Mouse (Mus musculus) myocyte (in vitro differentiated cells): ENCODE results near the gene Gm49320.

Experiments used
- CEBPB ChIP-seq: IDR thresholded peaks from 2 replicates; pipeline ENCODE4 v1.6.1; 2011; ENCODE audit warnings: mild to moderate bottlenecking, moderate library complexity; ENCODE audit not compliant: poor library complexity, insufficient read depth, severe bottlenecking
- E2F4 ChIP-seq: IDR thresholded peaks from one replicate; pipeline ENCODE4 v1.6.1; 2011; ENCODE audit warnings: mild to moderate bottlenecking, control low read depth, moderate library complexity; ENCODE audit not compliant: insufficient read depth
- MAX ChIP-seq: IDR thresholded peaks from one replicate; pipeline ENCODE4 v1.6.1; 2011; ENCODE audit warnings: low read depth, mild to moderate bottlenecking, control low read depth
- MYOD1 ChIP-seq, 3 experiments: IDR thresholded peaks; one replicate each; pipeline ENCODE4 v1.6.1; 2011; ENCODE audit warnings: control low read depth in 2 of 3, low read depth in 2 of 3, mild to moderate bottlenecking in 2 of 3, moderate library complexity in 1 of 3; ENCODE audit not compliant: insufficient read length in 2 of 3, control insufficient read depth in 1 of 3
- MYOG ChIP-seq, 3 experiments: IDR thresholded peaks; one replicate each; pipeline ENCODE4 v1.6.1; 2011; ENCODE audit warnings: control low read depth in 2 of 3, low read depth in 2 of 3, mild to moderate bottlenecking in 2 of 3; ENCODE audit not compliant: insufficient read length in 2 of 3, control insufficient read depth in 1 of 3, insufficient read depth in 1 of 3
- POLR2A ChIP-seq: IDR thresholded peaks from one replicate; pipeline ENCODE4 v1.6.1; 2011; ENCODE audit warnings: low read depth, mild to moderate bottlenecking, control low read depth, moderate library complexity; ENCODE audit not compliant: insufficient read length
- POLR2AphosphoS2 ChIP-seq: IDR thresholded peaks from one replicate; pipeline ENCODE4 v1.6.1; 2011; ENCODE audit warnings: low read depth, control low read depth; ENCODE audit not compliant: insufficient read length
- REST ChIP-seq: IDR thresholded peaks from one replicate; pipeline ENCODE4 v1.6.1; 2011; ENCODE audit warnings: mild to moderate bottlenecking, control low read depth, moderate library complexity; ENCODE audit not compliant: insufficient read depth, insufficient read length
- SRF ChIP-seq: IDR thresholded peaks from one replicate; pipeline ENCODE4 v1.6.1; 2011; ENCODE audit warnings: low read depth; ENCODE audit not compliant: control insufficient read depth, insufficient read length
- TCF12 ChIP-seq: IDR thresholded peaks from one replicate; pipeline ENCODE4 v1.6.1; 2011; ENCODE audit warnings: mild to moderate bottlenecking, control low read depth; ENCODE audit not compliant: poor library complexity, insufficient read depth, severe bottlenecking
- TCF3 ChIP-seq: IDR thresholded peaks from one replicate; pipeline ENCODE4 v1.6.1; 2011; ENCODE audit warnings: low read depth, control low read depth; ENCODE audit not compliant: insufficient read length
- USF1 ChIP-seq: IDR thresholded peaks from one replicate; pipeline ENCODE4 v1.6.1; 2011; ENCODE audit warnings: low read depth, mild to moderate bottlenecking, control low read depth, moderate library complexity

- TF ChIP-seq POLR2A (no peak), CEBPB (no peak), USF1 (no peak), SRF (no peak), MAX (no peak), E2F4 (no peak), MYOD1 (IDR thresholded peaks at IDR 0.05; ENCODE audit: control insufficient read depth in 1 of 3, insufficient read length in 2 of 3, low read depth in 2 of 3) (no peak), POLR2AphosphoS2 (no peak), TCF12 (no peak), REST (no peak), MYOG (IDR thresholded peaks at IDR 0.05; ENCODE audit: control insufficient read depth in 1 of 3, insufficient read depth in 1 of 3, insufficient read length in 2 of 3, low read depth in 2 of 3) (no peak), TCF3 (no peak)
Observed at GRCm38 (mm10) chr8:4269609-4270008, 30.9 kb downstream of the Gm49320 start.
